Mouse (Mus musculus): ENCODE measurements at regions not wholly inside any gene's neighbourhood (a gene's known extent, or its start where the extent isn't known, plus 50 kb on each side); places are given as distances from the start of the nearest gene placed in this dataset.
A peak's percentile ranks its signal among the peaks of the same experiment; 100 is the strongest.
"Not testable (repeated sequence)": the region's sequence is repeated elsewhere in the genome, so short reads cannot be mapped to it uniquely, and the experiment has no call there.

DNA sequence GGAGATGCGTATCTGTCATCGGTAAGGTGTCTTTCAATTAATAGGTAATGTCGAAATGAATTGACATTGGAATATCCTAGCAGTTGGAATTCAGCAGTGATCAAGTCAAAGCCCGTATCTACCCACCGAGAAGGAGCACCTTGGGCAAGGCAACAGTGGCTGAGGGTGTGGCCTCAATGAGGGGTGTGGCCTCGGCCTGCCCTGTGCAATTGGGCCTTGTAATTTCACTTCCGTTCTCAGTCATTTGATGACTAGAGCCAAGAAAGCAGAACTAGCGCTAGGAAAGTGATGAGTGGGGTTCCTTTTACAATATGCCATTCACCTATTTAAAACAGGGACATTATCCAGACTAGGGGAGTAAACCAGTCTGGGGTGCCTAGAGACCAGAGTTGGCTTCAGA is 77.6 kb downstream of the Elovl4 start:
- no peak for DNase-seq
- H3K27me3 ChIP-seq (ENCODE audit: control insufficient read depth, insufficient read depth, low read length), result no peaks in the 10 kb centered on the region
- no peak for ATAC-seq (ENCODE audit: low FRiP score, low TSS enrichment)
- no peak overlapping the region for H3K4me2 ChIP-seq (ENCODE audit: low read length)
- H3K27ac ChIP-seq (replicated peaks; ENCODE audit: low read depth, low read length), result no peak overlapping the region
- no peaks in the 10 kb centered on the region for H3K4me1 ChIP-seq (ENCODE audit: control insufficient read depth, insufficient read depth, low read length)
- 91% methylated on average over 8 of the region's 8 CpGs for WGBS
- H3K36me3 ChIP-seq (ENCODE audit: control insufficient read depth, insufficient read depth, low read length), result no peaks in the 10 kb centered on the region
- H3K9ac ChIP-seq (replicated peaks; ENCODE audit: low read length), result no peak overlapping the region
- no peak overlapping the region for H3K4me3 ChIP-seq (replicated peaks; ENCODE audit: low read depth, low read length)
- H3K9me3 ChIP-seq (ENCODE audit: control insufficient read depth, low read length), result no peaks in the 10 kb centered on the region

DNA sequence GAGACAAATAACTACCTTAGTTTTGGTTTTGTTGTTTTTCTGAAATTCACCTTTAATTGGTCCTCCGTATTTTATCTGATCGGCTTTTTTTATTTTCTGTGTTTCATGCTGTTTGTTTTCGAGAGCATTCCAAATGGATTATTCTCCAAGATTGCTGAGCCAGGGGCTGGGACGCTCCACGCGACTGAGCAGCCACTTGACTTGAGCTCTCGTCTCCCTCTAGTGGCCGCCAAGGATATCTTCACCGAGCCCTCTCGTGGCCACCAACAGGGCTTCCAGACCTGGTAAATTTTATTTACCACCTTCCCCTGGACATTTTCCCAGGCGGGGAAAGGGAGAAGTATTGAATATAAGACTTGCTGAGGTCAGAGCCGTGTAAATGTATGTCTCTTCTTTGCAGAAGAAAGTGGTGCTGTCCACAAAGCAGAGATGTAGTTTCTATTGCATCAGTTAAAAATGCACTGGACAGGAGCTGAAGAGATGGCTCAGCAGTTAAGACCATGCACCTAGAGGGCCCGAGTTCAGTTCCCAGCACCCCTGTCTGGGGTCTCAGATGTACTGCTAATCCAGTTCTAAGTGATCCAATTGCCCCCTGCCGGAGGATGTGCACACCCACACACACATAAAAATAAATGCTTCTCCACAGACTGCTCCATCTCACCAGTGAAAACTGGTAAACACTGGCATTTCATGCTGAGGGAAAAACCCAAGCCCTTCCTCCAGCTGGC is 78.5 kb downstream of the Elovl4 start:
- Histone ChIP-seq H3K4me1 (ENCODE audit: control insufficient read depth, insufficient read depth, low read length) (no peaks in the 10 kb centered on the region), H3K27ac (replicated peaks; ENCODE audit: low read depth, low read length) (no peak overlapping the region), H3K9me3 (ENCODE audit: control insufficient read depth, low read length) (no peaks in the 10 kb centered on the region), H3K4me3 (replicated peaks; ENCODE audit: low read depth, low read length) (peak overlapping the region; percentile 19; the same call in 1 of the 2 replicates), H3K4me2 (ENCODE audit: low read length) (peak overlapping the region; percentile 56), H3K36me3 (ENCODE audit: control insufficient read depth, insufficient read depth, low read length) (no peaks in the 10 kb centered on the region), H3K9ac (replicated peaks; ENCODE audit: low read length) (no peak overlapping the region), H3K27me3 (ENCODE audit: control insufficient read depth, insufficient read depth, low read length) (no peaks in the 10 kb centered on the region)
- WGBS, result 13% methylated on average over 14 of the region's 14 CpGs
- DNase-seq (peak; percentile 93), ATAC-seq (ENCODE audit: low FRiP score, low TSS enrichment) (peak; percentile 89)

DNA sequence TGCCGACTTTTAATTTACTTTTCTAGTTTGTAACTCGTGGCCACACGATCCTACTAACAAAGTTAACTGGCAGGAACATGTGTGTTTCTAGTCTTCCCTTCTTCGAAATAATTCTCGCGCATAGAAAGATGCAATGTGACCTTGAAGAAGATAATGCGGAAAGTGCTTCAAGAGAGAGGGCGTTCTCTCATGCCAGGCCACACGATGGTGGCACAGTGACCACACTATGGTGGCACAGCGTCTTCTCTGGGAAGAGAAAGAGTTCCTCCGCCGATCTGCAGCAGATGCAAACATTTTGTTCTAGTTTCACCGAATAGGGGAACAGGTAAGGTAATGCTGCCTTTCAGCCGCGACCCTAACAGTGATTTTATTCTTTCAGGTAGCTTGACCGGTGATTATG is 79.1 kb downstream of the Elovl4 start:
- Histone ChIP-seq H3K36me3 (ENCODE audit: control insufficient read depth, insufficient read depth, low read length) (no peaks in the 10 kb centered on the region), H3K9me3 (ENCODE audit: control insufficient read depth, low read length) (no peaks in the 10 kb centered on the region), H3K27me3 (ENCODE audit: control insufficient read depth, insufficient read depth, low read length) (no peaks in the 10 kb centered on the region), H3K9ac (replicated peaks; ENCODE audit: low read length) (no peak overlapping the region), H3K4me2 (ENCODE audit: low read length) (peak overlapping the region; percentile 56), H3K4me1 (ENCODE audit: control insufficient read depth, insufficient read depth, low read length) (no peaks in the 10 kb centered on the region), H3K27ac (replicated peaks; ENCODE audit: low read depth, low read length) (no peak overlapping the region), H3K4me3 (replicated peaks; ENCODE audit: low read depth, low read length) (peak overlapping the region; percentile 19; the same call in 1 of the 2 replicates)
- 59% methylated on average over 16 of the region's 16 CpGs for WGBS
- DNase-seq, result peak; percentile 23
- no peak for ATAC-seq (ENCODE audit: low FRiP score, low TSS enrichment)

DNA sequence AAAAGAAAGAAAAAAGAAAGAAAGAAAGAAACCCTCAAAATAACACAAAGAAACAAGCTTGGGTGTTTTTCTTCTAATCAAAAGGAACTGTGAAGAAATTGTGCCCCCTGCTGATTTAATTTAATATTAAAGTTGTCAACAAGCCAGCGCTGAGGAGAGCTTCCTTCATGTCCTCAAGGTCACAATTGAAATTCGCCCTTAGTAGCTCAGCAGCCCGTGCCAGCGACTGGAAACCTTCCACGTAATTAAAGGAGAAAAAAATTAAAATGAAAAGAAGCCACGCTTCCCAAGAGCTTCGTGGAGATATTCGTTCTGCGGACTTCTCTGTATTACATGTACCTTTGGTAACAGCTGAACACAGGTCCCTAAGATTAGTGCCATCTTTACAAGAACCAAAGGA is 80.0 kb downstream of the Elovl4 start:
- ATAC-seq (ENCODE audit: low FRiP score, low TSS enrichment) (no peak), DNase-seq (peak; percentile 82)
- Histone ChIP-seq H3K27ac (replicated peaks; ENCODE audit: low read depth, low read length) (no peak overlapping the region), H3K4me1 (ENCODE audit: control insufficient read depth, insufficient read depth, low read length) (no peaks in the 10 kb centered on the region), H3K27me3 (ENCODE audit: control insufficient read depth, insufficient read depth, low read length) (no peaks in the 10 kb centered on the region), H3K4me2 (ENCODE audit: low read length) (no peak overlapping the region), H3K9me3 (ENCODE audit: control insufficient read depth, low read length) (no peaks in the 10 kb centered on the region), H3K9ac (replicated peaks; ENCODE audit: low read length) (no peak overlapping the region), H3K36me3 (ENCODE audit: control insufficient read depth, insufficient read depth, low read length) (no peaks in the 10 kb centered on the region), H3K4me3 (replicated peaks; ENCODE audit: low read depth, low read length) (no peak overlapping the region)
- WGBS, result 34% methylated on average over 9 of the region's 9 CpGs

DNA sequence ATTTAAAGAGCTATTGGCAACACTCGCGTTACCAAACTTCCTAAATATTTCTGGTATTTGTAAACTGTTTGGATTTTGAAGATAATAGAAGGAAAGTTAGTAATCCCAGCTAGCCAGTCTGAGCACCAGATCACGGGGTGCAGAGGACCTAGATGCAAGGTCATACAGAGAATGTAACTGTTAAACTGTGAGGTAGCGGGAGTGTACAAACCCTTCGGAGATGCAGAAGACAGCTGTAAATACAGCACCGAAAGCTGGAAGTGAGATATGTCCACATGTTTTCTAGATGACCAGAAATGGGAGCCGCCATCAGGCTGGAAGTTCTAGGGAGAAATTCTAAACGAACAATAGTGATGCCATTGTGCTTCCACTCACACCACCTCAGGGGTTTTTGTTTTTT is 80.5 kb downstream of the Elovl4 start:
- WGBS, result 87% methylated on average over 8 of the region's 8 CpGs
- Histone ChIP-seq H3K27ac (replicated peaks; ENCODE audit: low read depth, low read length) (no peak overlapping the region), H3K4me1 (ENCODE audit: control insufficient read depth, insufficient read depth, low read length) (no peaks in the 10 kb centered on the region), H3K36me3 (ENCODE audit: control insufficient read depth, insufficient read depth, low read length) (no peaks in the 10 kb centered on the region), H3K4me2 (ENCODE audit: low read length) (no peak overlapping the region), H3K9ac (replicated peaks; ENCODE audit: low read length) (no peak overlapping the region), H3K27me3 (ENCODE audit: control insufficient read depth, insufficient read depth, low read length) (no peaks in the 10 kb centered on the region), H3K9me3 (ENCODE audit: control insufficient read depth, low read length) (no peaks in the 10 kb centered on the region), H3K4me3 (replicated peaks; ENCODE audit: low read depth, low read length) (no peak overlapping the region)
- DNase-seq (no peak), ATAC-seq (ENCODE audit: low FRiP score, low TSS enrichment) (no peak)

DNA sequence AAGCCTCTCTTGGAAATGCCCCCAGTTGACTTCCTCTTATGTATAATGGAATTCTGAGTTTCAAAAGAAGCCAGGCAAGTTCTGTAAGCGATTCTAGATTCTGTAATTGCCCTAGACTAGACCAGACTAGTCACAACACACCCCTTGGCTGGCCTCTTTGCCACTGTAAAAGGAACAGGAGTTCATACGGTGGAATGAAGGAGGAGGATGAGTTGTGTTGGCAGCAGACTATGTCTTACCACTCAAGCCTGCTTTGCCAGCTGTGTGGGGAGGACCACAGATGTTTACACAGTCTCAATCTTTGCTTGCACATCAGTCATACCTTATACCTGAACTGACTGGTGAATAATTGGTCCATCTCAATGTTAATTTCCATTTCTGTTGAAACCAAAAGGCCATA is 85.1 kb downstream of the Elovl4 start:
- DNase-seq (no peak), ATAC-seq (ENCODE audit: low FRiP score, low TSS enrichment) (no peak)
- H3K4me3 ChIP-seq (replicated peaks; ENCODE audit: low read depth, low read length), result no peak overlapping the region
- H3K9ac ChIP-seq (replicated peaks; ENCODE audit: low read length), result no peak overlapping the region
- H3K4me1 ChIP-seq (ENCODE audit: control insufficient read depth, insufficient read depth, low read length), result no peaks in the 10 kb centered on the region
- H3K27ac ChIP-seq (replicated peaks; ENCODE audit: low read depth, low read length), result no peak overlapping the region
- no peak overlapping the region for H3K4me2 ChIP-seq (ENCODE audit: low read length)
- H3K9me3 ChIP-seq (ENCODE audit: control insufficient read depth, low read length), result no peaks in the 10 kb centered on the region
- H3K36me3 ChIP-seq (ENCODE audit: control insufficient read depth, insufficient read depth, low read length), result no peaks in the 10 kb centered on the region
- H3K27me3 ChIP-seq (ENCODE audit: control insufficient read depth, insufficient read depth, low read length), result no peaks in the 10 kb centered on the region
- WGBS, result 79% methylated on average over 2 of the region's 2 CpGs

DNA sequence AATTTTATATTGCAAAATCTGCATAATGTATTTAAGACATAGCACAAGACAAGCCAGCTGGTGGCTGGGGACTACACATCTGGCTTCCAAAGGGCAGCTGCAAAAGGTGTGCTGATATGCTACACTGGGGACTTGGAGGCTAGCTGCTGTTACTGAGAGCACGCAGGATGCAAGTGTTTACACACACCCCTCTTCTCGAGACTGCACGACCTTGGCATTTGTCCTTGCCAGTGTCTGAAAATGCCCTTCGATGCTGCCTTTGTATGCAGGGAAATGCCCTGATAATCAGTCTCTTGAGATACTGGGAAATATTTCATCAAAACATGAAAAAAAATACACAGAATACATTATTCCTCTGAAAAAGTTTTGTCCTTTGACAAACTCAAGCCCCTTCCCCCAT is 86.3 kb downstream of the Elovl4 start:
- no peaks in the 10 kb centered on the region for H3K4me1 ChIP-seq (ENCODE audit: control insufficient read depth, insufficient read depth, low read length)
- ATAC-seq (ENCODE audit: low FRiP score, low TSS enrichment) (no peak), DNase-seq (no peak)
- no peaks in the 10 kb centered on the region for H3K27me3 ChIP-seq (ENCODE audit: control insufficient read depth, insufficient read depth, low read length)
- H3K9ac ChIP-seq (replicated peaks; ENCODE audit: low read length), result no peak overlapping the region
- no peak overlapping the region for H3K27ac ChIP-seq (replicated peaks; ENCODE audit: low read depth, low read length)
- 76% methylated on average over 4 of the region's 4 CpGs for WGBS
- H3K4me3 ChIP-seq (replicated peaks; ENCODE audit: low read depth, low read length), result no peak overlapping the region
- no peak overlapping the region for H3K4me2 ChIP-seq (ENCODE audit: low read length)
- no peaks in the 10 kb centered on the region for H3K36me3 ChIP-seq (ENCODE audit: control insufficient read depth, insufficient read depth, low read length)
- no peaks in the 10 kb centered on the region for H3K9me3 ChIP-seq (ENCODE audit: control insufficient read depth, low read length)

DNA sequence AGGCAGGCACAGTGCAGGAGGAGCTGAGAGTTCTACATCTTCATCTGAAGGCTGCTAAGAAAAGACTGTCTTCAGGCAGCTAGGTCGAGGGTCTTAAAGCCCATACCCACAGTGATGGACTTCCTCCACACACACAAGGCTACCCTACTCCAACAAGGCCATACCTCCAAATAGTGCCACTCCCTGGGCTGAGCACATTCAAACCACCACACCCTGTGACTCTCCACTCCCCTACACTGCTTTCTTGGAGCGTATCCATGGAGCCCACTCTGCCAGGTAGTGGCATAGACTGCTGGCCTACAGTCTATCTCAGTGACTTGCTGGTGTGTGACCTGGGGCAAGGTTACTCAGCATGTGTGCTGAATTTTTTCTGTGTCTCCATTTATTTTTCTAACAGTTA is 88.0 kb downstream of the Elovl4 start:
- H3K4me1 ChIP-seq (ENCODE audit: control insufficient read depth, insufficient read depth, low read length); DNase-seq; H3K9ac ChIP-seq (replicated peaks; ENCODE audit: low read length); H3K4me2 ChIP-seq (ENCODE audit: low read length); H3K4me3 ChIP-seq (replicated peaks; ENCODE audit: low read depth, low read length); H3K27me3 ChIP-seq (ENCODE audit: control insufficient read depth, insufficient read depth, low read length); H3K9me3 ChIP-seq (ENCODE audit: control insufficient read depth, low read length); H3K27ac ChIP-seq (replicated peaks; ENCODE audit: low read depth, low read length); ATAC-seq (ENCODE audit: low FRiP score, low TSS enrichment); H3K36me3 ChIP-seq (ENCODE audit: control insufficient read depth, insufficient read depth, low read length): not testable (repeated sequence)
- WGBS, result 83% methylated on average over 2 of the region's 2 CpGs

DNA sequence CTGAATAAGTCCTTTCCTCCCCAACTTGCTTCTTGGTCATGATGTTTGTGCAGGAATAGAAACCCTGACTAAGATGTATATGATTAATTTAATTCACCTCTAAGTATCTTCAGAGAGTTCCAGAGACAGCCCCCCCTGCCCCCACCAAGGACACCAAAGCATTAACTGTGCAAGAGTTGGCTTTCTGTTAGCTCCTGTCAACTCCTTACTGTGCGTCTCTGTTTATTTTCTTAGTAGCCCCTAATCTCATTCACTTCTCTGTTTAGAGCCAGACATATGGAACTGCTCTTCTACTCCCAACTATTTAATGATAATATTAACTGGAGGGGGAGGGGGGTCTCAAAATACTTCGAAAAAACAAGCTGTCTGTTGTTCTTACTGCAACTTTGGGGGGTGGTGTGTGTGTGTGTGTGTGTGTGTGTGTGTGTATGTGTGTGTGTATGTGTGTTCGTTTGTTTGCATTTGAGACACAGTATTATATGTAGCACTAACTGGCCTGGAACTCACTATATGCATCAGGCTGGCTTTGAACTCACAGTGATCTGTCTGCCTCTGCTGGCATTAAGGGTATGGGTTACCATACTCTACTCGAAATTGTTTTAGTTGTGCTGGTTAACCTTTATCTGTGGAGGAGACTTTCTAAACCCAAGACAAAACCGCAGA is 89.8 kb downstream of the Elovl4 start:
- Histone ChIP-seq H3K36me3 (ENCODE audit: control insufficient read depth, insufficient read depth, low read length) (no peaks in the 10 kb centered on the region), H3K4me2 (ENCODE audit: low read length) (no peak overlapping the region), H3K27ac (replicated peaks; ENCODE audit: low read depth, low read length) (no peak overlapping the region), H3K9me3 (ENCODE audit: control insufficient read depth, low read length) (no peaks in the 10 kb centered on the region), H3K27me3 (ENCODE audit: control insufficient read depth, insufficient read depth, low read length) (no peaks in the 10 kb centered on the region), H3K4me1 (ENCODE audit: control insufficient read depth, insufficient read depth, low read length) (no peaks in the 10 kb centered on the region), H3K4me3 (replicated peaks; ENCODE audit: low read depth, low read length) (no peak overlapping the region), H3K9ac (replicated peaks; ENCODE audit: low read length) (no peak overlapping the region)
- ATAC-seq (ENCODE audit: low FRiP score, low TSS enrichment) (no peak), DNase-seq (no peak)
- 74% methylated on average over 5 of the region's 5 CpGs for WGBS
